In the genomic region with DNA sequence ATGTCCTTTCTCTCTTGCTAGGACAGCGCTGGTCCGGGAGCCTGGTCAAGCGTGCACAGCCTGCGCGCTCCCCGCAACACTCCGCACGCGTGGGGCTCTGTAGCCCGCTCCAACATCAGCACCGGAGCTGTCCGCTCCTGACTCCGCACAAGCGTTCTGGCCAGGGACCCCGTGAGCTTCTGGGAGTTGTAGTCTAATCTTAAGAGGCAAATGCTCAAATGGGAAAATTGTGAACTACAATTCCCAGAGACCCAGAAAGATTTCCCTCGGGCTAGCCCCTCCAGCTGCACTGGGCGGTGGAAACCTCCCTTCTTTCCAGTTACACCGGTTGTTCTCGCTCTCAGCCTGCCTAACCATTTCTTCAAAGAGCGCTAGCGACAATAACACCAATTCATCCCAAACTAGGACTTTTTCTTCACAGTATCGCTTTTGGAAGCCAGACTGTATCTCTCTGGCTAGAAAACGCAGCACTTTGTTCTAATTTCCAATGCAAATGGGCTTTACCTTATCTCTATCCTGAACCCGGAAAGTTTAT, we compare ENCODE assay signal across 8 mouse cellular contexts. TPM values are rescaled to one million over a fixed set of nuclear protein-coding genes. Genes with fewer than 3 reads are reported as not detected.
DNase-seq lines count a peak whose midpoint lies in the region; ATAC-seq and TF ChIP-seq lines count a peak whose summit lies in the region.

No protein-coding gene starts in this region.

- WGBS in embryonic facial prominence, embryonic 14.5 days, result under 1% methylated on average over 24 of the region's 24 CpGs
- WGBS in heart, embryonic 12.5 days, result under 1% methylated on average over 24 of the region's 24 CpGs
- WGBS in kidney, embryonic 16.5 days, result under 1% methylated on average over 24 of the region's 24 CpGs
- WGBS in limb, embryonic 14.5 days, result 2% methylated on average over 24 of the region's 24 CpGs
- under 1% methylated on average over 24 of the region's 24 CpGs for WGBS in midbrain, embryonic 14.5 days

- peak overlapping the region; percentile 47; the same call in 1 of the 2 replicates for H3K9ac ChIP-seq in embryonic facial prominence, embryonic 14.5 days (ENCODE audit: low read depth, low read length)
- H3K9ac ChIP-seq in heart, embryonic 12.5 days, result peak overlapping the region; percentile 37; the same call in 1 of the 2 replicates
- no peak overlapping the region for H3K9ac ChIP-seq in kidney, embryonic 16.5 days (replicated peaks; ENCODE audit: low read length)
- no peak overlapping the region for H3K9ac ChIP-seq in limb, embryonic 14.5 days (ENCODE audit: low read depth, low read length, severe bottlenecking)
- H3K9ac ChIP-seq in midbrain, embryonic 14.5 days (replicated peaks; ENCODE audit: low read length), result peak overlapping the region; percentile 79

- ATAC-seq in embryonic facial prominence, embryonic 14.5 days (ENCODE audit: low read depth), result peak; percentile 99
- ATAC-seq in heart, embryonic 12.5 days (ENCODE audit: insufficient number of reproducible peaks, low FRiP score), result peak; percentile 87
- peak; percentile 100 for ATAC-seq in kidney, embryonic 16.5 days (ENCODE audit: low FRiP score, low TSS enrichment)
- peak; percentile 96 for ATAC-seq in limb, embryonic 14.5 days (ENCODE audit: low FRiP score, low read depth)
- peak; percentile 96 for ATAC-seq in midbrain, embryonic 14.5 days (ENCODE audit: low FRiP score, low TSS enrichment)

- 0 out of 2 replicates have a peak, but pooled peaks cover 2% of the 10 kb centered on the region for H3K9me3 ChIP-seq in embryonic facial prominence, embryonic 14.5 days (ENCODE audit: control insufficient read depth, low read length)
- no peaks in the 10 kb centered on the region for H3K9me3 ChIP-seq in heart, embryonic 12.5 days (replicated peaks)
- H3K9me3 ChIP-seq in kidney, embryonic 16.5 days (ENCODE audit: low read length), result no peaks in the 10 kb centered on the region
- 0 out of 2 replicates have a peak, but pooled peaks cover 3% of the 10 kb centered on the region for H3K9me3 ChIP-seq in limb, embryonic 14.5 days (ENCODE audit: control insufficient read depth, low read length)
- H3K9me3 ChIP-seq in midbrain, embryonic 14.5 days (ENCODE audit: control insufficient read depth, low read length), result no peaks in the 10 kb centered on the region

- no peak overlapping the region for H3K27ac ChIP-seq in embryonic facial prominence, embryonic 14.5 days (replicated peaks; ENCODE audit: low read depth, low read length)
- H3K27ac ChIP-seq in heart, embryonic 12.5 days (ENCODE audit: poor library complexity, severe bottlenecking), result no peak overlapping the region
- H3K27ac ChIP-seq in kidney, embryonic 16.5 days (ENCODE audit: low read length), result no peak overlapping the region
- H3K27ac ChIP-seq in limb, embryonic 14.5 days (replicated peaks; ENCODE audit: low read depth, low read length), result no peak overlapping the region
- peak overlapping the region; percentile 90 for H3K27ac ChIP-seq in midbrain, embryonic 14.5 days (replicated peaks; ENCODE audit: low read depth, low read length)

- H3K4me2 ChIP-seq in embryonic facial prominence, embryonic 14.5 days (ENCODE audit: low read depth, low read length), result peak overlapping the region; percentile 82
- H3K4me2 ChIP-seq in heart, embryonic 12.5 days, result peak overlapping the region; percentile 91
- H3K4me2 ChIP-seq in kidney, embryonic 16.5 days (replicated peaks; ENCODE audit: low read depth, low read length), result peak overlapping the region; percentile 67
- H3K4me2 ChIP-seq in limb, embryonic 14.5 days (replicated peaks; ENCODE audit: low read depth, low read length, severe bottlenecking), result peak overlapping the region; percentile 67
- H3K4me2 ChIP-seq in midbrain, embryonic 14.5 days (ENCODE audit: low read length), result peak overlapping the region; percentile 61

- peak; percentile 2 for DNase-seq in gastrocnemius, adult 18-20 months (ENCODE audit: low spot score)
- DNase-seq in gastrocnemius, adult 8-10 months (ENCODE audit: low spot score in 2 of 2), result no peak
- DNase-seq in embryonic facial prominence, embryonic 14.5 days (ENCODE audit: low spot score), result peak; percentile 96
- DNase-seq in limb, embryonic 14.5 days (ENCODE audit: low spot score), result peak; percentile 93
- DNase-seq in midbrain, embryonic 14.5 days, result peak; percentile 96
- peak; percentile 72 for DNase-seq in testis, postnatal 10 days (ENCODE audit: low spot score)

- H3K27me3 ChIP-seq in embryonic facial prominence, embryonic 14.5 days (replicated peaks; ENCODE audit: control insufficient read depth, insufficient read depth, low read length), result peaks cover 16% of the 10 kb centered on the region; the same call in 1 of the 2 replicates
- no peaks in the 10 kb centered on the region for H3K27me3 ChIP-seq in heart, embryonic 12.5 days (replicated peaks)
- 0 out of 2 replicates have a peak, but pooled peaks cover 2% of the 10 kb centered on the region for H3K27me3 ChIP-seq in kidney, embryonic 16.5 days (ENCODE audit: insufficient read depth, low read length)
- H3K27me3 ChIP-seq in limb, embryonic 14.5 days (ENCODE audit: control insufficient read depth, insufficient read depth, low read length), result peaks cover 8% of the 10 kb centered on the region
- no peaks in the 10 kb centered on the region for H3K27me3 ChIP-seq in midbrain, embryonic 14.5 days (ENCODE audit: control insufficient read depth, insufficient read depth, low read length)

- no peaks in the 10 kb centered on the region for H3K36me3 ChIP-seq in embryonic facial prominence, embryonic 14.5 days (ENCODE audit: control insufficient read depth, insufficient read depth, low read length)
- no peaks in the 10 kb centered on the region for H3K36me3 ChIP-seq in heart, embryonic 12.5 days
- no peaks in the 10 kb centered on the region for H3K36me3 ChIP-seq in kidney, embryonic 16.5 days (ENCODE audit: insufficient read depth, low read length)
- no peaks in the 10 kb centered on the region for H3K36me3 ChIP-seq in limb, embryonic 14.5 days (ENCODE audit: control insufficient read depth, insufficient read depth, low read length)
- no peaks in the 10 kb centered on the region for H3K36me3 ChIP-seq in midbrain, embryonic 14.5 days (ENCODE audit: control insufficient read depth, insufficient read depth, low read length)

- no peak for TF ChIP-seq POLR2A in limb, embryonic 14.5 days (IDR thresholded peaks at IDR 0.05; ENCODE audit: borderline replicate concordance, extremely low read depth, insufficient read depth, insufficient read length)

- H3K4me1 ChIP-seq in embryonic facial prominence, embryonic 14.5 days (ENCODE audit: control insufficient read depth, insufficient read depth, low read length), result peaks cover 8% of the 10 kb centered on the region
- peaks cover 11% of the 10 kb centered on the region for H3K4me1 ChIP-seq in heart, embryonic 12.5 days (replicated peaks)
- no peaks in the 10 kb centered on the region for H3K4me1 ChIP-seq in kidney, embryonic 16.5 days (ENCODE audit: insufficient read depth, low read length)
- H3K4me1 ChIP-seq in limb, embryonic 14.5 days (ENCODE audit: control insufficient read depth, insufficient read depth, low read length), result no peaks in the 10 kb centered on the region
- peaks cover 3% of the 10 kb centered on the region; the same call in 1 of the 2 replicates for H3K4me1 ChIP-seq in midbrain, embryonic 14.5 days (ENCODE audit: control insufficient read depth, insufficient read depth, low read length)

- H3K4me3 ChIP-seq in embryonic facial prominence, embryonic 14.5 days (ENCODE audit: low read depth, low read length), result peak overlapping the region; percentile 45
- H3K4me3 ChIP-seq in heart, embryonic 12.5 days, result peak overlapping the region; percentile 53
- peak overlapping the region; percentile 47 for H3K4me3 ChIP-seq in kidney, embryonic 16.5 days (ENCODE audit: low read length)
- peak overlapping the region; percentile 36 for H3K4me3 ChIP-seq in limb, embryonic 14.5 days (replicated peaks; ENCODE audit: low read length)
- H3K4me3 ChIP-seq in midbrain, embryonic 14.5 days (replicated peaks; ENCODE audit: low read depth, low read length), result peak overlapping the region; percentile 65

RNA-seq across cellular contexts. Expression of gene Rab3c, which starts 0.7 kb away (rescaled TPM):
- not detected for total RNA-seq in gastrocnemius, adult 18-20 months (2021)
- total RNA-seq in gastrocnemius, adult 8-10 months (2022), result under 1 TPM in 1 of 4 experiments, not detected in 3; 0.16 TPM
- 2.9 and 3.0 TPM in 2 replicates for polyA plus RNA-seq in embryonic facial prominence, embryonic 14.5 days (2014; fragmentation: Nextera tagmentation; extraction: Ambion mirVana)
- polyA plus RNA-seq in heart, embryonic 12.5 days (2016; fragmentation: Nextera tagmentation; extraction: Ambion mirVana), result 0.08 and 0.29 TPM in 2 replicates
- 0.56 and 1.5 TPM in 2 replicates for polyA plus RNA-seq in kidney, embryonic 16.5 days (2015; fragmentation: Nextera tagmentation; extraction: Ambion mirVana)
- polyA plus RNA-seq in limb, embryonic 14.5 days (2012; rRNA removed), result 0.14 and 0.31 TPM in 2 replicates
- polyA plus RNA-seq in limb, embryonic 14.5 days (2014; fragmentation: Nextera tagmentation; extraction: Ambion mirVana), result 0.03 and 0.15 TPM in 2 replicates
- 207 and 223 TPM in 2 replicates for polyA plus RNA-seq in midbrain, embryonic 14.5 days (2014; fragmentation: Nextera tagmentation; extraction: Ambion mirVana)

Comparison
In these comparisons a context has a peak if more than half of its experiments do, and no peak if none do; other contexts are left out.
1. DNase-seq: peak in gastrocnemius, adult 18-20 months (single experiment), embryonic facial prominence, embryonic 14.5 days (single experiment), limb, embryonic 14.5 days (single experiment), midbrain, embryonic 14.5 days (single experiment) and testis, postnatal 10 days (single experiment); none in gastrocnemius, adult 8-10 months (0 of 2).
2. H3K9ac ChIP-seq: peak in embryonic facial prominence, embryonic 14.5 days (single experiment), heart, embryonic 12.5 days (single experiment) and midbrain, embryonic 14.5 days (single experiment); none in kidney, embryonic 16.5 days (single experiment) and limb, embryonic 14.5 days (single experiment).
3. RNA of gene Rab3c, which starts 0.7 kb away (polyA plus RNA-seq): 207 to 223 TPM in midbrain, embryonic 14.5 days; 2.9 to 3.0 TPM in embryonic facial prominence, embryonic 14.5 days, 0.56 to 1.5 TPM in kidney, embryonic 16.5 days, 0.03 to 0.31 TPM in limb, embryonic 14.5 days and 0.08 to 0.29 TPM in heart, embryonic 12.5 days; every median in the first group is over 10 times any median in the second.
4. Peak in every context shown above with its lines, with median percentiles within 50 percentile points of each other: ATAC-seq, H3K4me2 ChIP-seq and H3K4me3 ChIP-seq.